Mouse (Mus musculus): ENCODE results near the gene Lrp1. TPM values are rescaled to one million over a fixed set of nuclear protein-coding genes. Genes with fewer than 3 reads are reported as not detected.

Gene Lrp1
- polyA plus RNA-seq, 1 experiment from 2014 or later, result 92.1 TPM

DNA sequence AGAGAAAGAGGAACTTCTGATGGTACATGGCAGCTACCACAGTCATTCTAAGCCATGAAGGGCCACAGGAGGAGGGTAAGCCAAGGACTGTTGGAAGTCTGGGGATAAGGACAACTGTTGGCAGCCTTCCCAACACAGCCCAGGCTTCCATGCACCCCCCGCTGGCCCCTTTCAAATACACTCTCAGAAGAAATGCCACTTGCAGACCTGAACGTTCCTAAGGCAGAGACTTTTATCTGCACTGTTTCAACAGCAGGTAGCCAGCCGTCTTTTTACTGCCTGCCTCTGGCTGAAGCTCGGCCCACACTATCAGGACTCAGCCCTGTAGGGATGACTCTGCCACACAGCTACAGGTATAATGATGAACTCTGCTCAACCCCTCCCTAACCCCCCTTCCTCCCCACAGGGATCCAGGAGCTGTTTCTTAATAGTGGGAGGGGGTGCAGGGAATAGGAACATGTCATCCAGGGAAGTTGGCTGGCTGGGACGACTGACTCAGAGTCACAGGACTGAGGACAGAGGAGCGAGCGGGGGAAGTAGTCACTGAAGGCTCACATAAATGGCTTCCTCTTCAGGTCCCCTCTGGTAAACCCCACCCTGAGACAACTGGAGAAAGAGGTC, 24.5 kb downstream of the Lrp1 start:
- WGBS, result 36% methylated on average over 7 of the region's 7 CpGs
- ATAC-seq (replicated peaks; ENCODE audit: low FRiP score, low TSS enrichment, low read depth) (0 out of 2 replicates have a peak, but pooled peaks have one; percentile 20), DNase-seq (ENCODE audit: low spot score) (no peak)
- no peak overlapping the region for H3K9ac ChIP-seq (ENCODE audit: low read length)
- H3K27me3 ChIP-seq (replicated peaks; ENCODE audit: control insufficient read depth, insufficient read depth, low read length), result no peaks in the 10 kb centered on the region
- peaks cover 56% of the 10 kb centered on the region for H3K36me3 ChIP-seq (ENCODE audit: control insufficient read depth, insufficient read depth, low read length)
- H3K4me3 ChIP-seq (ENCODE audit: low read depth, low read length), result no peak overlapping the region
- H3K27ac ChIP-seq (ENCODE audit: low read depth), result peak overlapping the region; percentile 57
- no peak overlapping the region for H3K4me2 ChIP-seq (ENCODE audit: low read length)
- H3K9me3 ChIP-seq (ENCODE audit: control insufficient read depth, low read length), result no peaks in the 10 kb centered on the region
- peaks cover 70% of the 10 kb centered on the region for H3K4me1 ChIP-seq (replicated peaks; ENCODE audit: control insufficient read depth, insufficient read depth, low read length)

- H3K4me1 ChIP-seq (replicated peaks; ENCODE audit: control insufficient read depth, insufficient read depth, low read length), result peaks cover 58% of the 10 kb centered on the region
- ATAC-seq (replicated peaks; ENCODE audit: low FRiP score, low TSS enrichment, low read depth), result no peak
Measured at GRCm38 (mm10) chr10:127594930-127595715, 25.8 kb downstream of the Lrp1 start.

GRCm38 (mm10) chr10:127594405-127594804, 26.5 kb downstream of the Lrp1 start:
- H3K9me3 ChIP-seq (ENCODE audit: control insufficient read depth, low read length), result no peaks in the 10 kb centered on the region
- H3K4me3 ChIP-seq (ENCODE audit: low read depth, low read length), result no peak overlapping the region
- 72% methylated on average over 8 of the region's 8 CpGs for WGBS
- DNase-seq (ENCODE audit: low spot score) (no peak), ATAC-seq (replicated peaks; ENCODE audit: low FRiP score, low TSS enrichment, low read depth) (no peak)
- H3K27me3 ChIP-seq (replicated peaks; ENCODE audit: control insufficient read depth, insufficient read depth, low read length), result no peaks in the 10 kb centered on the region
- peaks cover 70% of the 10 kb centered on the region for H3K36me3 ChIP-seq (ENCODE audit: control insufficient read depth, insufficient read depth, low read length)
- no peak overlapping the region for H3K4me2 ChIP-seq (ENCODE audit: low read length)
- H3K9ac ChIP-seq (ENCODE audit: low read length), result no peak overlapping the region
- peaks cover 52% of the 10 kb centered on the region for H3K4me1 ChIP-seq (replicated peaks; ENCODE audit: control insufficient read depth, insufficient read depth, low read length)
- H3K27ac ChIP-seq (ENCODE audit: low read depth), result peak overlapping the region; percentile 59

More at GRCm38 (mm10) chr10:127594930-127595715, 25.8 kb downstream of the Lrp1 start:
- 80% methylated on average over 30 of the region's 30 CpGs for WGBS
- H3K36me3 ChIP-seq (ENCODE audit: control insufficient read depth, insufficient read depth, low read length), result peaks cover 62% of the 10 kb centered on the region
- peak overlapping the region; percentile 59 for H3K27ac ChIP-seq (ENCODE audit: low read depth)
- no peaks in the 10 kb centered on the region for H3K27me3 ChIP-seq (replicated peaks; ENCODE audit: control insufficient read depth, insufficient read depth, low read length)
- no peak overlapping the region for H3K9ac ChIP-seq (ENCODE audit: low read length)
- DNase-seq (ENCODE audit: low spot score), result no peak
- H3K9me3 ChIP-seq (ENCODE audit: control insufficient read depth, low read length), result no peaks in the 10 kb centered on the region
- H3K4me2 ChIP-seq (ENCODE audit: low read length), result no peak overlapping the region
- no peak overlapping the region for H3K4me3 ChIP-seq (ENCODE audit: low read depth, low read length)

GRCm38 (mm10) chr10:127592850-127593249, 28.1 kb downstream of the Lrp1 start:
- Histone ChIP-seq H3K4me2 (ENCODE audit: low read length) (no peak overlapping the region), H3K27ac (ENCODE audit: low read depth) (no peak overlapping the region), H3K36me3 (ENCODE audit: control insufficient read depth, insufficient read depth, low read length) (peaks cover 78% of the 10 kb centered on the region), H3K9me3 (ENCODE audit: control insufficient read depth, low read length) (no peaks in the 10 kb centered on the region), H3K4me1 (replicated peaks; ENCODE audit: control insufficient read depth, insufficient read depth, low read length) (peaks cover 40% of the 10 kb centered on the region), H3K9ac (ENCODE audit: low read length) (no peak overlapping the region), H3K4me3 (ENCODE audit: low read depth, low read length) (no peak overlapping the region), H3K27me3 (replicated peaks; ENCODE audit: control insufficient read depth, insufficient read depth, low read length) (no peaks in the 10 kb centered on the region)
- DNase-seq (ENCODE audit: low spot score) (no peak), ATAC-seq (replicated peaks; ENCODE audit: low FRiP score, low TSS enrichment, low read depth) (no peak)
- WGBS, result 75% methylated on average over 13 of the region's 13 CpGs

GRCm38 (mm10) chr10:127592423-127592822, 28.5 kb downstream of the Lrp1 start:
- no peaks in the 10 kb centered on the region for H3K27me3 ChIP-seq (replicated peaks; ENCODE audit: control insufficient read depth, insufficient read depth, low read length)
- ATAC-seq (replicated peaks; ENCODE audit: low FRiP score, low TSS enrichment, low read depth) (no peak), DNase-seq (ENCODE audit: low spot score) (no peak)
- peaks cover 35% of the 10 kb centered on the region for H3K4me1 ChIP-seq (replicated peaks; ENCODE audit: control insufficient read depth, insufficient read depth, low read length)
- peaks cover 81% of the 10 kb centered on the region for H3K36me3 ChIP-seq (ENCODE audit: control insufficient read depth, insufficient read depth, low read length)
- no peak overlapping the region for H3K9ac ChIP-seq (ENCODE audit: low read length)
- no peak overlapping the region for H3K4me2 ChIP-seq (ENCODE audit: low read length)
- H3K4me3 ChIP-seq (ENCODE audit: low read depth, low read length), result no peak overlapping the region
- 91% methylated on average over 7 of the region's 7 CpGs for WGBS
- no peaks in the 10 kb centered on the region for H3K9me3 ChIP-seq (ENCODE audit: control insufficient read depth, low read length)
- no peak overlapping the region for H3K27ac ChIP-seq (ENCODE audit: low read depth)

DNA sequence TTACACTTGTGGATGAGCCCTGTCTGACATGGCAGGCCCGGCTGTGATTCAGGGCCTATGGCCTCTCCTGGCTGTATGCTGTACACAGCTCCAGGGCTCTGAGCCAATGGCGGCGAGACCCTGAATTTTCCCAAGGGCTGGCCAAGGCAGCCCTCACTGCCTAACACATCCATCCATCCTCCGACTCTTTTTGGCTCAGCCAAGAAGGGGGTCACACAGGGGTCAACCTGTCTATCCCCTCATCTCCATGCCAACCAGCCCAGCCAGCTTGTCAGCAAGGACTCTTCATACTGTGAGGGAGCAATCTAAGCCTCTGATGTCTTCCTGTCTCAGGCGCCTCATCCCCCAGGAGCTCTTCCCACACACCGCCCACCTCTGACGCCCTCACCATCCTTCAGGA, 29.4 kb downstream of the Lrp1 start:
- Histone ChIP-seq H3K9me3 (ENCODE audit: control insufficient read depth, low read length) (no peaks in the 10 kb centered on the region), H3K4me2 (ENCODE audit: low read length) (no peak overlapping the region), H3K4me1 (replicated peaks; ENCODE audit: control insufficient read depth, insufficient read depth, low read length) (peaks cover 26% of the 10 kb centered on the region), H3K36me3 (ENCODE audit: control insufficient read depth, insufficient read depth, low read length) (peaks cover 89% of the 10 kb centered on the region), H3K4me3 (ENCODE audit: low read depth, low read length) (no peak overlapping the region), H3K9ac (ENCODE audit: low read length) (no peak overlapping the region), H3K27me3 (replicated peaks; ENCODE audit: control insufficient read depth, insufficient read depth, low read length) (no peaks in the 10 kb centered on the region), H3K27ac (ENCODE audit: low read depth) (peak overlapping the region; percentile 59)
- DNase-seq (ENCODE audit: low spot score) (no peak), ATAC-seq (replicated peaks; ENCODE audit: low FRiP score, low TSS enrichment, low read depth) (peak; percentile 73)
- 33% methylated on average over 7 of the region's 7 CpGs for WGBS

GRCm38 (mm10) chr10:127590831-127591451, 30.0 kb downstream of the Lrp1 start:
- WGBS, result 75% methylated on average over 7 of the region's 7 CpGs
- H3K36me3 ChIP-seq (ENCODE audit: control insufficient read depth, insufficient read depth, low read length), result peaks cover 94% of the 10 kb centered on the region

DNA sequence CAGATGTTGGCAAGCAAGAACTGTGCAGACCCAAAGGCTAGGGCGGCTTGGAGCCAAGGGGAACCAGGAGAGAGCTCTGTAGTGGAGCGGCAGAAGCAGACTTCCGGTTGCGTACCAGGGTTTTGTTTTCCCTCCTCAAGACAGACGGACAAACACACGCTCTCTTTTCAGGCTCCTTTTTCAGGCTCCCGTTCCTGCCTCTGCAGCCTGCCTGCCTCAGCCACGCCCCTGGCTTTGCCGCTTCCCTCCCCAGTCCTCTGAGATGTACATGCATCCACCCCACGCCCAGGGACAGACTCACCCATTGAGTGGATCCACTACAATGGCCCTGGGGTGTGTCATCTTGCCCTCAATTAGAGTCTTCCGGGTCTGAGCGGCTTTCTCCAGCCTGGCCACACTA, 30.7 kb downstream of the Lrp1 start:
- DNase-seq (ENCODE audit: low spot score) (no peak), ATAC-seq (replicated peaks; ENCODE audit: low FRiP score, low TSS enrichment, low read depth) (no peak)
- no peak overlapping the region for H3K4me2 ChIP-seq (ENCODE audit: low read length)
- H3K4me1 ChIP-seq (replicated peaks; ENCODE audit: control insufficient read depth, insufficient read depth, low read length), result peaks cover 15% of the 10 kb centered on the region
- no peaks in the 10 kb centered on the region for H3K9me3 ChIP-seq (ENCODE audit: control insufficient read depth, low read length)
- H3K27me3 ChIP-seq (replicated peaks; ENCODE audit: control insufficient read depth, insufficient read depth, low read length), result no peaks in the 10 kb centered on the region
- peaks cover 95% of the 10 kb centered on the region for H3K36me3 ChIP-seq (ENCODE audit: control insufficient read depth, insufficient read depth, low read length)
- no peak overlapping the region for H3K27ac ChIP-seq (ENCODE audit: low read depth)
- WGBS, result 88% methylated on average over 12 of the region's 12 CpGs
- no peak overlapping the region for H3K4me3 ChIP-seq (ENCODE audit: low read depth, low read length)
- H3K9ac ChIP-seq (ENCODE audit: low read length), result no peak overlapping the region

More at GRCm38 (mm10) chr10:127590831-127591451, 30.0 kb downstream of the Lrp1 start:
- Histone ChIP-seq H3K27ac (ENCODE audit: low read depth) (peak overlapping the region; percentile 59), H3K9me3 (ENCODE audit: control insufficient read depth, low read length) (no peaks in the 10 kb centered on the region), H3K9ac (ENCODE audit: low read length) (no peak overlapping the region), H3K4me2 (ENCODE audit: low read length) (no peak overlapping the region), H3K4me3 (ENCODE audit: low read depth, low read length) (no peak overlapping the region), H3K4me1 (replicated peaks; ENCODE audit: control insufficient read depth, insufficient read depth, low read length) (peaks cover 21% of the 10 kb centered on the region), H3K27me3 (replicated peaks; ENCODE audit: control insufficient read depth, insufficient read depth, low read length) (no peaks in the 10 kb centered on the region)
- ATAC-seq (replicated peaks; ENCODE audit: low FRiP score, low TSS enrichment, low read depth) (no peak), DNase-seq (ENCODE audit: low spot score) (no peak)

All from intestine, embryonic 14.5 days (tissue).